Mouse (Mus musculus): ENCODE results near the gene Mterf1a. TPM values are rescaled to one million over a fixed set of nuclear protein-coding genes. Genes with fewer than 3 reads are reported as not detected.
"Not testable (repeated sequence)": the region's sequence is repeated elsewhere in the genome, so short reads cannot be mapped to it uniquely, and the experiment has no call there.

The Mterf1a gene
- polyA plus RNA-seq, 1 experiment from 2014 or later: 6.7 TPM

DNA sequence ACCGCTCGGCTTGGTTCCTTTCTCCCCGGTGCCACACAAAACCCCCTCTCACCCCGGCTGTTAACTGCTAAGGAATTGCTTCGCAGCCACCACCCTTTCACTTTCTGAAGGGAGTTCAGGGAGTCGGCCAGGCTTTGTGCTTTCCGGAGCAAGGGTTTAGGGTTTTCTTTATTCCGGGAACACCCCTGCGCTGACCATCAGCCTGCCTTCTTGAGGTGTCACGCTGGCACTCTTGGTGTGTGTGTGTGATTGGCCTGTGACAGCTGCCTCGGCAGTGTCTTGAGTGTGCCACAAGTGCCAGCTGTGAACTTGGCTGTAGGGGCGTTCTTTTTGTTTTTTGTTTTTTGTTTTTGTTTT lies 34.9 kb upstream of the Mterf1a start:
- CTCF ChIA-PET: interaction anchor here (2.1 kb wide), 1 partner anchor 10 kb away, joined by 4 read pairs; no protein-coding TSS in a partner anchor
- peak; percentile 41 for ATAC-seq

DNA sequence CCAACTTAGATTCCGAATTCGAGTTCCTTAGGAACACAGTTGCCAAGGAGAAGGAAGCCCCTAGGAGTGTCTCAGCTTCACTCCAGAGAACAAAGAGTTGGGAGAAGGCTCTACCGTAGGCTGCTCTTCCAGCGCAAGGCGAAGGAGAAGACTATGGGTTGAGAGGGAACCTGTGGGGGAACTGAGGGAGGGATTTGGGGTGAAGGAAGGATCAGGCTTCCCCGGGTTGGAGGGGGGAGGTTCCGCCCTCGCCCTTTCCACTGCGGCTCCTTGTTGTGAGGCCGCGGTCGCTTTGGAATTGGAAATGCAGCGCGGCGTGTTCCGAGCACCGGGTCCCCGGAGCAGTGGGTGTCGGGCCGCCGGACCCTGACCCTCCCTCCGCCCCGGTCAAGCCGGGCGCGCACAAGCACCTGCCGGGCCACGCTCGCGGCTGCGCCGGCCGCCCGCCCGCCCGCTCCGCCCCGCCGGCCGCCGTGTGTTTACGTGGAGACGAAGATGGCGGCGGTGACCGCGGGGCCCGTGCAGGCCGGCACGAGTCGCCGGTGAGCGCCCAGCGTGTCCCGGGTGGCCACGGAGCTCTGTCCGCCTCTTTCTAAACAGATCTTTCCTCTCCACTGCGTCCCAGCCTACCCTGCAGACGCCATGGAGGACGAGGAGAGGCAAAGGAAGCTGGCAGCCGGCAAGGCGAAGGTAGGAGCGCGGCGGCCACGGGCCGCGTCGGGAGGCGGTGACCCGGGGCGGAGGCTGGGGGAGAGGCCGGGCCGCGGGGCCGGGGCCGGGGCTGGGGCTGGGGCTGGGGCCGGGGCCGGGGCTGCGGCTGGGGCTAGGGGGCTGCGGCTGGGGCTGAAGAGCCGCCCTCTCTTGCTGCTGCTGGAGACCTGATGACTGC lies 34.3 kb upstream of the Mterf1a start, which contains the start of gene Akap9:
TSS of gene Akap9 (plus strand) at position 254 of the 889 bp plus-strand sequence.
- ATAC-seq (peak; percentile 94), DNase-seq (ENCODE audit: low read depth, low spot score) (no peak)
- in situ Hi-C loops (cut with MboI; ENCODE audit: low pct_unique_long_range_greater_than_20kb): no loop called here
- no peaks in the 10 kb centered on the region for H3K27me3 ChIP-seq
- ChIA-PET CTCF (no interaction called here), POLR2A (no interaction called here)
- no peak for TF ChIP-seq CTCF (IDR thresholded peaks at IDR 0.05)

More for the DNA sequence above, 34.9 kb upstream of the Mterf1a start:
- H3K27me3 ChIP-seq: no peaks in the 10 kb centered on the region
- POLR2A ChIA-PET: interaction anchor here (0.9 kb wide), 1 partner anchor 9 kb away, joined by 4 read pairs; no protein-coding TSS in a partner anchor
- in situ Hi-C loops (cut with MboI; ENCODE audit: low pct_unique_long_range_greater_than_20kb): no loop called here
- TF ChIP-seq CTCF (IDR thresholded peaks at IDR 0.05): no peak
- no peak for DNase-seq (ENCODE audit: low read depth, low spot score)

DNA sequence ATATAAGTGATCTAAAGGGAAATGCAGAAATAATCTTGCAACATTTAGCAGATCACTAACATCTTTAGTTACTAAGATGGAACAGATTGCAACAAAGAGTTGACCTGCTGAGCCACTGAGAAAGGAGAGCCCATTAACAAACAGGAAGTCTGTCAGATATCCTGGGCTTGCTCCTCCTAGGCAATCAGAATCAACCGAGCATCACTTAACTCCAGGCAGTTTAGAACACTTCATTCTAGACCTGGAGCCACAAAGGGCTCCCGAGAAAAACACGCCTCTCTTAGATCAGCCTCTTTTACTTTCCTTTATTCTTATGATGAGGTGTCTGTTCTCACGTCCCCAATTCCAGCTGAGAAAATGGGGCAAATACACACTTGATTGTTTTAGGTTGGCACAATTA lies 32.9 kb upstream of the Mterf1a start:
- no peak for TF ChIP-seq CTCF (IDR thresholded peaks at IDR 0.05)
- no peak for ATAC-seq
- no peak for DNase-seq (ENCODE audit: low read depth, low spot score)
- ChIA-PET POLR2A (no interaction called here), CTCF (interaction anchor here (1.3 kb wide), 1 partner anchor 13 kb away, joined by 6 read pairs; no protein-coding TSS in a partner anchor)
- in situ Hi-C loops (cut with MboI; ENCODE audit: low pct_unique_long_range_greater_than_20kb): no loop called here
- no peaks in the 10 kb centered on the region for H3K27me3 ChIP-seq

DNA sequence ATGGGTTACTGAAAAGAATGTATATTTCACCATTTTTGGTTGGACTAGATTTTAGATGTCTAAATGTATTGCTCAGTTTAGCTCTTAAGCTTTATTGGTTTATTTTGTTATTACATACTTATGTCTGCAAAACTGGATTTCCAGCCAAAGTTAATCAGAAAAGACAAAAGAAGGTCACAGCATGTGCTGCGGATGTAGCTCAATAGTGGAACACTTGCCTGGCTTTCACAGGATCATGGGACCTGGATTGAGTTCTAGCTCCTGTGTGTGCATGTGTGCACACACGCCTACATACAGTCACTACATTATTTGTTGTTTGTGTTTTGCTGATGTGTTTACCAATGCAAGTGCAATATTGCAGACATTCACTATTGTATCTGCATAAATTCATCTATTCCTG lies 28.6 kb upstream of the Mterf1a start:
- DNase-seq (ENCODE audit: low read depth, low spot score) (no peak), ATAC-seq (no peak)
- in situ Hi-C loops (cut with MboI; ENCODE audit: low pct_unique_long_range_greater_than_20kb): loop anchor here (25.0 kb wide), 1 partner anchor 990 kb away; no protein-coding TSS in a partner anchor
- CTCF ChIA-PET: interaction anchor here (0.7 to 1.7 kb wide), 3 partner anchors 8 to 10 kb away, joined by 3 to 4 read pairs (median 3); no protein-coding TSS in a partner anchor
- POLR2A ChIA-PET: interaction anchor here (0.6 kb wide), 1 partner anchor 12 kb away, joined by 3 read pairs; no protein-coding TSS in a partner anchor
- no peaks in the 10 kb centered on the region for H3K27me3 ChIP-seq
- TF ChIP-seq CTCF (IDR thresholded peaks at IDR 0.05): no peak

DNA sequence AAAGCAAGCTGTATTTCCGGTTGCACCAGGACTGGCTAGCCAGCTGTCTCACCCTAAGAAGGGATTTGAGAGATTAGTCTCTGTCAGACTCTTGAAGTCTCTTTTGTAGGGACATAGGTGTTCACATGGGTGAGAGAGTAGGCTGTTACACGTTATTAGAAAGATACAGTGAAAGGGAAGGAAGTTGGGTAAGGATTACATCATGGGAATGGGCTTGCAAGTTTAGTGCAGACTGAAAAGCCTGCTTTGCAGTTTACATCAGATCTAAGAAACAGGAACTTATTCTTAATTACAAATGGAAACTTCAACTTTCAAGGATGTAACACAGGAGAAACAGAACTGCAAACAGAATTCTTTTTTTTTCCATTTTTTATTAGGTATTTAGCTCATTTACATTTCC lies 11.7 kb upstream of the Mterf1a start:
- ChIA-PET POLR2A (interaction anchor here (0.6 kb wide), 1 partner anchor 37 kb away, joined by 3 read pairs; no protein-coding TSS in a partner anchor), CTCF (interaction anchor here (1.0 to 1.1 kb wide), 2 partner anchors 8 to 294 kb away, joined by 3 read pairs; no protein-coding TSS in a partner anchor)
- no peak for TF ChIP-seq CTCF (IDR thresholded peaks at IDR 0.05)
- no peak for ATAC-seq
- DNase-seq (ENCODE audit: low read depth, low spot score): no peak
- peaks cover 20% of the 10 kb centered on the region for H3K27me3 ChIP-seq
- in situ Hi-C loops (cut with MboI; ENCODE audit: low pct_unique_long_range_greater_than_20kb): loop anchor here (25.0 kb wide), 1 partner anchor 1007 kb away; no protein-coding TSS in a partner anchor

DNA sequence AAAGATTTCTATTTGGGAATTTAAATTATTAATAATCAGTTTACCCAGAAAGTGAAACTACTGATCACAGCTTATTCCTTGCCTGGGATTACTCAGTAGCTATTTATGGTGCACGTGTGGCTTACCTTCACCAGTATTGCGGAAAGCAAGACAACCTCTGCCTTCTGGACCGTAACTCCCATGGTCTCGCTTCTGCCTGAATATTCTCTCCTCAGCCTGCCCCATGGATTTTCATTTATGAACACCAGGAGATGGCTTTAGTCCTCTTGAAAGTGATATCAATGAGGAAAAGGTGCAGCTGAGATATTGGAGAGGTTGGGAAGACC lies 524 bp upstream of the Mterf1a start:
- H3K27me3 ChIP-seq; POLR2A ChIA-PET; DNase-seq (ENCODE audit: low read depth, low spot score); ATAC-seq: not testable (repeated sequence)
- in situ Hi-C loops (cut with MboI; ENCODE audit: low pct_unique_long_range_greater_than_20kb): loop anchor here (5.0 kb wide), 1 partner anchor 303 kb away; no protein-coding TSS in a partner anchor
- CTCF ChIA-PET: interaction anchor here (0.9 kb wide), 1 partner anchor 293 kb away, joined by 3 read pairs; no protein-coding TSS in a partner anchor

DNA sequence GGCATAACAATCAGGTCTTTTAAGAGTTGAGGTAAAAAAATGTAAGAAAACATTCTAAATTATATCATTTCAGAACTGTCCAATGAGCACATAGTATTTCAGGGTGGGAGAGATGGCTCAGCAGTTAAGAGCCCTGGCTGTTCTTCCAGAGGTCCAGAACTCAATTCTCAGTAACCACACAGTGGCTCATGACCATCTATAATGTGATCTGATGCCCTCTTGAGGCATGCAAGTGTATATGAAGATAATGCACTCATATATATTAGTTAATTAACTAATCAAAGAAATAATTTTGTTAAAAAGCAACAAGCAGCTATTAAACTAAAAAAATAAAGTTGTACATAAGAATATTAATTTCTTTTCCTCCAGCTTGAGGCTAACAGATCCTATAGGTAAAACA lies 4.5 kb downstream of the Mterf1a start:
- in situ Hi-C loops (cut with MboI; ENCODE audit: low pct_unique_long_range_greater_than_20kb): no loop called here
- peak; percentile 40 for TF ChIP-seq CTCF (IDR thresholded peaks at IDR 0.05)
- POLR2A ChIA-PET: no interaction called here
- no peak for ATAC-seq
- CTCF ChIA-PET: interaction anchor here (1.0 to 1.1 kb wide), 2 partner anchors 71 to 195 kb away, joined by 3 to 4 read pairs; no protein-coding TSS in a partner anchor
- DNase-seq (ENCODE audit: low read depth, low spot score): no peak
- H3K27me3 ChIP-seq: no peaks in the 10 kb centered on the region

DNA sequence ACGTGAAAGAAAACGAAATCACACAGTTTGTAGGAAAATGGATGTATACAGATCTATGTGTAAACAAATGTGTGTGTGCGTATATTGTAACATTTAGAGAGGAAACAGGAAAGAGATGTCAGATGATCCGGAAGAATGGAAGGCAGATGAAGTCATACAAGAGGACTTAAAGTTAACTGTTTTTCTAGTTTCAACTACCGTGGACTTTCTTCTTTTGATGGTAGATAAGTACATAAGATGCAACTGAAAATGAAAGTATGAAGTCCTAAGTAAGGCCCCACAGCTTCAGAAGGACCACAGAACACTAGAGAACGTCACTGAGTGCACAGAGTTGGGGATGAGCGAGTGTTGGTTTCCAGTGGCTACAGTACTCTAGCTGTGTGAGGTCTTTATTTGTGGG lies 6.9 kb downstream of the Mterf1a start:
- CTCF ChIA-PET; in situ Hi-C loops (cut with MboI; ENCODE audit: low pct_unique_long_range_greater_than_20kb); DNase-seq (ENCODE audit: low read depth, low spot score); POLR2A ChIA-PET; H3K27me3 ChIP-seq; ATAC-seq: not testable (repeated sequence)

DNA sequence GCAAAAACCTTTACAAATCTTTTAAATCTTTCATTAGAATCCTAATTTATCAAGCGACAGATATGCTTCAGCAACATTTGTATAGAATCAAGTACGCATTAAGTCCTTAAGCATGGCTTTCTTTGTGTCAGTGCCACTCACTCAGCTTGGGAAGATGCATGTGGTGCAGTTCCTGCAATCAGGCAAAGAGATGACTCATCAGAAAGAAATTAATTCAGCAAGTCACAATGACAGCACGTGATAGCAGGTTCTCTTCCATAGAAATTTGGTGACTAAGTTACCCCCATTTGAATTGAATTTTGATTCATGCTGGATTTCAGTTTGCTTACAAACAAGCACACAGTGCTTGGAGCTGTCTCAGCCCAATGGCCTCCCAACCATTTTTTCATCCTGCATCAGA lies 20.2 kb downstream of the Mterf1a start:
- no peak for ATAC-seq
- POLR2A ChIA-PET: no interaction called here
- in situ Hi-C loops (cut with MboI; ENCODE audit: low pct_unique_long_range_greater_than_20kb): no loop called here

DNA sequence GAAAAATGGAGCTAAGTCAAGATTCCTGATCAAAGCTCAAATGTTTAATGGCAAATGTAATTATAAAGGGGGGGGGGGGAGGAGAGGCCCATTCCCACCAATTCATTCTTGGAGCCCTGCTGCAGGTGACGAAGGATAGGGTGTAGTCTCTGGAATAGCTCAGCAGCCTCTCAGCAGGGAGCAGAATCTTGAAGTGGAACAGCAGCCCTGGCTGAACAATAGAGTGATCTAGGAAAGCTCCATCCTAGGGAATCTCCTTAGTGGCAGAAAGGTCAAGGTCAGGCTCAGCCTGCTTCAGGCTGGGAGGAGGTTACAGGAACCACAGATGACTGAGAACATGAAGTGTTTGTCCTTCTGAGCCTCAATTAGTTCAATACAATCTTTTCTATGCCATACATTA lies 21.4 kb downstream of the Mterf1a start:
- no peak for TF ChIP-seq CTCF (IDR thresholded peaks at IDR 0.05)
- in situ Hi-C loops (cut with MboI; ENCODE audit: low pct_unique_long_range_greater_than_20kb): no loop called here
- no peak for DNase-seq (ENCODE audit: low read depth, low spot score)

More for the DNA sequence above, 20.2 kb downstream of the Mterf1a start:
- CTCF ChIA-PET: no interaction called here
- no peak for DNase-seq (ENCODE audit: low read depth, low spot score)
- H3K27me3 ChIP-seq: no peaks in the 10 kb centered on the region
- TF ChIP-seq CTCF (IDR thresholded peaks at IDR 0.05): no peak

DNA sequence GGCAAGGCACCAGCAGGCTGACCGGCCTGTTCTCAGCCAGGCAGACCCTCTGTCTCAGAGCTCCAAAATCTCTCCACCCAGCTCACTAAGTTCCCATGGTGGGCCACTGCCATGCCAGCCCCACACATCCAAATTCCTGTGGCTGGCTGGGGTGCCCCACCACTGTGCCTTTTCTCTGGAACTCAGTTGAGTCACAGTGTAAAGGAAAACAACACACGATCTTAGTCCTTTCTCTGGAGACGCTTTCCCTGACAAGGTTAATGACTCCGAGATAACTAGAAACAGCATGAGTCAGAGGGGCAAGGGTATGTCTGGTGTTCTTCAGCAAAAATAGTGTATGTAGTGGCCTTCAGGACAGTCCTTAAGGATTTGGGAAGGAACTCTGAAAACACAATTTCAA lies 23.6 kb downstream of the Mterf1a start:
- no peaks in the 10 kb centered on the region for H3K27me3 ChIP-seq
- TF ChIP-seq CTCF (IDR thresholded peaks at IDR 0.05): no peak
- POLR2A ChIA-PET: no interaction called here
- in situ Hi-C loops (cut with MboI; ENCODE audit: low pct_unique_long_range_greater_than_20kb): no loop called here
- CTCF ChIA-PET: no interaction called here
- DNase-seq (ENCODE audit: low read depth, low spot score): peak; percentile 35
- ATAC-seq: peak; percentile 68

More for the DNA sequence above, 21.4 kb downstream of the Mterf1a start:
- no peaks in the 10 kb centered on the region for H3K27me3 ChIP-seq
- ChIA-PET CTCF (interaction anchor here (1.8 kb wide), 1 partner anchor 10 kb away, joined by 4 read pairs; no protein-coding TSS in a partner anchor), POLR2A (no interaction called here)
- ATAC-seq: no peak
